Mouse (Mus musculus) T-helper 2 cell (primary cell): ENCODE measurements around the gene Pygo1.

Source experiments
- in situ Hi-C: fragments of 300-600 bp; cut with MboI, MseI; formaldehyde crosslinking; loops from one replicate; pipeline ENCODE4 v1.15.1; 2025; ENCODE audit warnings: high pct_unique_total_duplicates

Gene Pygo1

DNA sequence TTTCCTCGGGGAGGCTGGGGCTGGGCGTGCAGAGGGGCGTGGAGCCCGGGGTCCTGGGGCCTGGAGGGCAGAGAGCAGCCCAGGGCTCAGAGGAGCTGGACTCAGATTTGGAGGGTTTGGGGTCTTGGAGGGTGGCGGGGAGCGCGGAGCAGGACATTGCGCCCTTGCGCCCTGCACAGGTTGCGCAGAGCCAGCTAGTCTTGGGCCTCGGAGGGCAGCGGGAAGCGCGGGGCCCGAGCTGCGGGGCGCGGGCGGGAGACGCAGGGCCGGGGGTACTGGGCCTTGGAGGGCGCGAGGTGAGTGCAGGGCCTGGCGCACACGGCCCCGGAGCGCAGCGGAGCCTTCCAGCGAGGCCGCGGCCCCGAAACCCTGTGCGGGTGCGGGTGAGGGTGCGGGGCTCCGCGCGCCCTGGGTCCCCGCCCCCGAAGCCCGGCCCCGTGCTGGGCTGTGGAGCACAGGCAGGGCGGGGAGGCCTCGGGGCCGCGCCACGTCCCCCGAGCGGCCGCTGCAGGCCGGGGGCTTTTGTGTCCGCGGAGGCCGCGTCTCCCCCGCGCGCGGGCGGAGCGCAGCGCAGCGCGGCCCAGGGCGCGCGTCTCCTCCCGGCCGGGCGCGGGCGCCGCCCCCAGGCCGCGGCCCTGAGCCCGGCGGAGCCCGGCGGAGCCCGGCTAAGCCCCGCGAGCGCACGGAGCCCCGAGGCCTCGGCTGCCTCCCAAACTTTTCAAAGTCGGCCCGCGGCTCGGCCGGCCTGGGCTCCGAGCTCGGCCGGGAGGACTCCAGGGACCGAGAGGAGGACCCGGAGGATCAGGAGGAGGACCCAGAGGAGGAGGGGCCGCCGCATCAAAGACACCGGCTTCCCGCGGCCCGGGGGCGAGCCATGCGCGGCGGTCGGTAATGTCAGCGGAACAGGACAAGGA lies at the start of gene Pygo1:
Gene Pygo1, plus strand, starts transcription at position 625 of the 914 bp plus-strand sequence.
- in situ Hi-C loops = no loop called here

DNA sequence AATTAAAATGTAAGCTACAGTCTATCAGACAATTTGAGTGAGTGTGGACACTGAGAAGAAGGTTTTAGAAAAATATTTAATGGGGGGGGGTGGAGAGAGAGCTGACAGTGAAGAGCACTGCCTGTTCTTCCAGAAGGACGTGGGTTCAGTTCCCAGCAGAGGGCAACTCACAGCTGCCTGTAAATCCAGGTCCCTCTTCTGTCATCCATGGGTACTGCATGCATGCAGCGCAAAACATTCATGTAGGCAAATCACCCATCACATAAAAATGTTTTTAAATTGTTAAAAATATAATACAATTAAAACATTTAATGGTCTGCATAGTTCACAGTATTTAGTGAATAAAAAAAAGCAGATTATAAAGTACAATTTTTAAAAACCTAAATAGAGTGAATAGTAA lies 49.6 kb upstream of the Pygo1 start:
- in situ Hi-C loops = no loop called here

DNA sequence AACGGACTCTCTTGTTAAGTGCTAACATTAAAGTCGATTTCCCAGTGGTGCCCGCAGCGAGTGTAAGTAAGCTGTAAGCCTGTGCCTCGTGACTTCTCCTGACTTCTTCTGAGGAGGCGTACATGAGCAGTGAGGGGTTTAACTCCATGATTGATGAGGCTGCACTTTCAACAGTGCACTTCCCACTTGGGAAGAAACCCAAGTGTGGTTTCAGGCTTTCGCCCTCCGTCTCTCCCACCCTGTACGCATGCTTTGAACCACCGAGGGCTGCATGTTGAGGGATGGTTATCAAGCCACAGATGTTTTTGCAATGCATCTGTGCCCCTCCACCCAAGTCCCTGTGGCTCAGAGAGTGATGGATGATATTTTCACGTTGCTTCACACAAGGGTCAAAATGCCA lies 47.5 kb upstream of the Pygo1 start:
- in situ Hi-C loops = no loop called here

DNA sequence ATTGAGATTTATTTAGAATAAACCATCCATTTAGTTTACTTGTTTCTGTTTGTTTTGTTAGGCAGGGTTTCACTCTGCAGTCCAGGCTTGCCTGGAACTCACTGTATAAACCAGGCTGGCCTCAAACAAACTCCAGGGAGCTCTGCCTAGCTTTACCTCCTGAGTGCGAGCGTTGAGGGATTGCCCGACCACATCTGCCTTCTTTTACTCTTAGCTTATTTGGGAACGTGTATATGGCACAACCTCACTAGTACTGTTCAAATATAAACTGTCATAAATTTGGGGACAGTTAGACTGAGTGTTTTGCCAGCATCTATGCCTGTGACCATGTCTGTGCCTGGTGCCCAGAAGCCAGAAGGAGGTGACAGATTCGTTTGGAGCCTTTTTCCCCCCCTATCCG lies 46.8 kb upstream of the Pygo1 start:
- in situ Hi-C loops = no loop called here

DNA sequence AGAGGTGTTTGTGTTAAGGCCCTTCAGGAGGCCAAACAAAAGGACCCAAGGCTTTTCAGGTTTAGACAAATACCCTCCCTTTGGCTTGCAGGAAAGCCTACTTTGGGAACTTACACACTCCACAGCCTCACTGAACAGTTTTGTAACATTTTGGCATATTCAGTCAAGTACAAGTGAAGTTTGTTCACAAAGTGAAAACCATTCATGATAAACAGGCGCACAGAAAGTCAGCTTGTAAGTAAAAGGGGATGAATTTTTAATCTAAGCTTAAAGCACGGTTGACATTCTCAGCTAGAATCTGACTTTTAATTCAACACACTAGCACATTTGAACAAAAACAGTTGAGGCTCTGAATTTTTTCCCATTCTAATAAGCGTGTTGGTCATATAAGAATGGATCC lies 45.8 kb upstream of the Pygo1 start:
- in situ Hi-C loops = no loop called here

DNA sequence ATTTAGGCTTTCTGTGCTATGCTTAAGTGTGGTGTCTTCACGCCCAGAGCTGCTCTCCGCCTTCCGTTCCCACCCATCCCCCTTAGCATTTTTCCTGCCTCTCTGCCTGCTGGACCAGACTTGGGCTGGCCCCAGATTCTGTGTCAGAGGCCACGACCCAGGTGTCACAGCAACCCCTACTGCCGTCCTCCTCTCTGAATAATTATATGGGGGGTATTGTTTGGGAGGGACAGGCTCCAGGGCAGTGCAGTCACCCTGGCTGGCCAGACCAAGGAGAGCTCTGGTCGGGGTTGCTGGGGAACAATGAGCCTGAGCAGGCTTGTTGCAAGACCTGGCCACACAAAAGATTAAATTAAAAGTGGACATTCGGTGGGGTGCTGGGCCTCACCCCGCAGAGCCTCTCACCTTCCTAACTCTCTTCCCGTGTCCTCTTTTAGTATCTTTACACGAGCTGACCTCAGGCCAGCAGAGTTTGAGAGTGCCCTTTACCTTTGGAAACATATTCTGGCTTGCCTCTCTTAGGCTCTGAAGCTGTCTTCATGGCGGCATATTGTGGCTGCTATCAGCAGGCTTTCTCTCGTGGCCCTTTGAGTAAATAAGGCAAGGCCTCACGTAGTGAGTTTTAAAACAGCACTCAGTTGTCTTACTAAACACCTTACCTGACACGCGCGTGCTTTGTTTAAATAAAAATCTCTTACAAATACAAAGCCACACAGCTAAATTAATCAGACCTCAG lies 45.1 kb upstream of the Pygo1 start:
- in situ Hi-C loops = no loop called here

DNA sequence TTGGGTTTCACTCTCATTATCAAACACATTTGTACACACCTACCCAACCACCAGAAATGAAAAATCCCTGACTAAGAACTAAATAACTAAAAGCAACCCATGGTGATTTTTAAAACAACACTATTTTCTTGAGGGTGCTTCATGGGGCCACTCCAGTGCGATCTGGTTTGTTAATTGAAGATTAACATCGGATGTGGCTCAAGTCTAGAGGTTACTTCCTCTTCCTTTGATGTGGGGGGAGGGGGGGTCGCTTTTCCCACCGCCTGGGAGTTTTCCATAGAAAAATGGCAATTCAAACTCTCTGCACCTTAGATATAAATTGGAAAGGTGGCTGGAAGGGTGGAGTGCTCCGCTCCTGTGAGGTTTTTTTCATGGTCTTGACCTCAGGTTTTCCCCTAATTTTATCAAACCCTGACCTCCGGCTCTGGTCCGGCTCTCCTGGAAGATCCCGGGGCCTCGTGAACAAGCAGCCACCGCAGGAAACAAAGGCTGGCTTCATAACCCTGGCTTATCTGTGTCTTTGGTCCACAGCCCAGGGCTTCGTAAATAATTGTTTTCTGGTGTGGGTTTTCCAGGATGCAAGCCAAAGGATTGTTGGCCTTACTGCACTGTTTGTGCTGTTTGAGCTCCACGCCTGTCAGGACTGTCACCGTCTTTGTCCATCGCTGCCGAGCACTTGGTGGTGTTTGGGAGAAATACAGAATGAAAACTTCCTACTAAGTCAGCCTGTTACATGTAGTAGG lies 44.2 kb upstream of the Pygo1 start:
- in situ Hi-C loops = no loop called here

DNA sequence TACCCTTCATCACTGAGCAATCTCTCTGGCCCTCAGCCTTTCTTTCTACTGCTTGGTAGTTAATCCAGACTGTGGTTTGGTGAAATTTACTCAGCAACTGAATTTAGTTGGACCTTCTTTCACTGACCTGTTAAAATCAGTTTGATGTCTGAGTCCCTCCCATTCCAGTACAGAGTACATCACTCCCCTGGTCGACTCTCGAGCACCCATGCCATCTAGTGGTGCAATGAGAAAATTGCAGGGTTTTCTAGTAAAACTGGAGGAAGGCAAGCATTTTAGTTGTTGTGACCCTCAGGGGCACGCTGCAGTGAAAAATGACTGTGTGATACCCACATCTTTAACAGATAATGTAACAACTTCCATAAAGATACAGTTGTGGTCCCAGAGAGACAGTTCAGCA lies 41.5 kb upstream of the Pygo1 start:
- in situ Hi-C loops = no loop called here

DNA sequence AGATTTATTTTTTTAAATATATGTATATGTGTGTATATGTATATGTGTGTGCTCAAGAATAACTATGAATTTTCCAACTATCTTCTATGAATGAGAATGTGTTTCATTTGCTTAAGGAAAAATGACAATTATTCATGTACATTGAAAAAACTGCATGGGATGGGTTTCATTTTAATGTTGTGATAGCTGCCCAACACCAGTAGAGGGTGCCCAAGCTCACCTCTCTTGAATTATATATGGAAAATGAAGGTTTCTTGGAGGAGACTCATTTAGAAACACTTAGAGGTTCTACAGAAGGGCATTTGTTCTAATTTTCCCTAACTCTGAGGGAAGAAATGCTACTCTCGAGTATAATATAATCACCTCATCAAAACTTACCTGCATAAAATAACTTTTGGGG lies 35.7 kb upstream of the Pygo1 start:
- in situ Hi-C loops = loop anchor here (5.0 kb wide), 1 partner anchor 122 kb away; no protein-coding TSS in a partner anchor

DNA sequence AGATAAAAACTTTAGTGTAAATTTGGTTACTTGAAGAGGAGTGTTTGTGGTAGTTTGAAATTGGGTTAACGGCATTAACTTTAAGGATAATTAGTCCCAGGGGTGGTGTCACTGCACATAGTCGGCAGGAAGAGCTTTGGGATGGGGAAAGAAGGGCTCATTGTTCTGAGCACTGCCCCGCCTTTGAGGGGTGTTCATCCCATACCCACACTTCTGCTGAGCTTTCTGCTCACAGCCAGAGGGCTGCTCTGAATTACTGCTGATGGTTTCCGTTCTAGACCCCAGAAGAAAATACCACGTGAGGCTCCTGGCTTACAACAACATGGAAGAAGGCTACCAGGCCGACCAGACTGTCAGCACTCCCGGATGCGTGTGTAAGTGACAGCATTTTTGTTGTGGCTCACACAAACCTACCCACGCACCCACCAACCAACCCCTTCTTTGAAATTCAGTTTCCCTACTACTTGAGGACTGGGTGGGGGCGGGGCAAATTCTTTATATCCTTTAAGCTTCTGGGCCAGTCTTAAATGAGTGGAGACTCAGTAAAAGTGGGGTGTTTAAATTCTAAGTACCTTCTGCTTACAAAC lies 34.9 kb upstream of the Pygo1 start:
- in situ Hi-C loops = no loop called here

DNA sequence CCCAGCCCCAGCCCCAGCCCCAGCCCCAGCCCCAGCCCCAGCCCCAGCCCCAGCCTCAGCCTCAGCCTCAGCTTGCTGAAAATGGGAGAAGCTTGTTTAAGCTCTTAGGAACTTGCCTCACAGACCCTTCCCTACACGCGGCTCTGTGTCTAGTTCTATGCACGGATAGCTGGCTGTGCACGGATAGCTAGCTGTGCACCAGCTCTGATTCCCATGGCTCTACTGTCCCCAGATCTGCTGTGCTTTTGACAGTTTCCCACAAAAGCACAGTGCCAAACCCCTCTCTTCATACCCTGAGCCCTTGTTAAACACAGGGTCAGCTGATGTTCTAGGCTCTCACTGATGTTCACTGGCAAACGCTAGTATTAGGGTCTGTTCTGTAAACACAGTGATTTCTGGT lies 32.7 kb upstream of the Pygo1 start:
- in situ Hi-C loops = no loop called here

DNA sequence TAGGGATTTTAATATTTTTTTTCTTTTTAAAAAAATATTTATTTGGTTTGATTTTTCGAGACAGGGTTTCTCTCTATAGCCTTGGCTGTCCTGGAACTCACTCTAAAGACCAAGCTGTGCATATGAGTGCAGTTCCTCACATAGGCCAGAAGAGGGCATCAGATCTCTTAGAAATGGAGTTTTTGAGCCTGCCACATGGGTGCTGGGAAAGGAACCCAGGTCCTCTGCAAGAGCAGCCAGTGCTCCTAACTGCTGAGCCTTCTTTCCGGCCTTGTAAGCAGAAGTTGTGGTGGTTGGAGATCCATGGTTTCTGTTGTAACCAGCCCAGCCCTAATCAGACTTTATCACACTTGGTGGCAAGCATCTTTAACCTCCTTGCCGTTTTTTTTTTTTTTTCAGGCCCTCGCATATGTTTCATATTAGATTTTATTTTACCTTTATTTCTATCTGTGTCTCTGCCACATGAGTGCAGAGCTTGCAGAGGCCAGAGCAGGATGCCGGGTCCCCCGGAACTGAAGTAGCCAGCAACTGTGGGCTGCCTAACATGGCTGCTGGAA lies 30.6 kb upstream of the Pygo1 start:
- in situ Hi-C loops = no loop called here

DNA sequence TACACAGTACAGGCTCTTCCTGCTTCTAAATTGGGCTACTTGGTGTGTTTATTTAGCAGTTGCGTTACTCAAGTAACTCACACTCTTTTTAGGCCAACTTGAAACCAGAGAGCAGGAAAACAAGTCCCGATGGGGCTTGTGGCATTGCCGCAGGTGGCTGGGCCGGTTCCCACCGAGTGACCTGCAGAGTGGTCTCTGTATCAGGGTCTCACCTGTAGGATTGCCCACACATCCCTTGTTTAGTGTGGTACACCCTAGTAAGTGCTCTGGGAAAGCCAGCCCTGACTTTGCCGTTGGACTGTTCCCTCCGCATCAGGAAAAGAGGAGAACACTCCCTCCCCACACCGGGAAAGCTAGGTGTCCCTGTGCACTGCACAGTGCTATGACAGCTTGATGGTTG lies 23.4 kb upstream of the Pygo1 start:
- in situ Hi-C loops = no loop called here

DNA sequence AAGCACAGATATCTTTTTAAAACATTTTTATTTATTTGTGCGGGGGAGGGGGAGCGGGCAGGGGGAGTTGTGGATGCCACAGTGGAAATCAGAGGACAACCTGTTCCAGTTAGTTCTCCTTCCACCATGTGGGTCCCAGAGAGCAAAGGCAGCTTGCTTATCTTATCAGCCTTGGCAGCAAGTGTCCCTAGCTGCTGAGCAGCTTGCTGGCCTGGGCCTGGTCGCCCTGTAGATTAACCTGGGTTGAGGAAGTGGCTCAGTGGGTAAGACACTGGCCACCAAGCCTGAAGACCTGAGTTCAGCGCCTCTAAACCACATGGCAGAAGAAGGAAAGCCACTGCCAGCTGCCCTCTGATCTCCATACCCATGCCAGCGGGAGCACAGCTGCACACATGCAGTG lies 22.8 kb upstream of the Pygo1 start:
- in situ Hi-C loops = no loop called here

DNA sequence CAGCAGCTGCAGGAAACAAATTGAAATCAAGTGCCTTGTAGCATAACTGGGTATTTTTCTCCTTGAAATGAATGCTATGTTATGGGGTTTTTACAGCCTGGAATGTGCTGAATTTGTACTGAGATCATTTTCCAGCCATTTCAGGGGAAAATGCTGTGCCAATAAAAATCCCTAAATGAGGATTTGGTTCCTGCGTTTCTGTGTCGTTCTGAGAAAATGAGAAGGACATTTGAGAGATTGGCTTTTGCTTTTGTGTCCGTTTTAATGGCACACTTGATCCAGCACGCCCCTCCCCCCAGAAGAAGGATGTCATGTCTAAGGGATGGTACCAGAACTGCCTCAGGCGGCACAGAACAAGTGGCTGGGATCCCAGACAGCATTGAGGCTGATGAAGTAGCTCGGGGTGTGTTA lies 18.7 kb upstream of the Pygo1 start:
- in situ Hi-C loops = no loop called here

DNA sequence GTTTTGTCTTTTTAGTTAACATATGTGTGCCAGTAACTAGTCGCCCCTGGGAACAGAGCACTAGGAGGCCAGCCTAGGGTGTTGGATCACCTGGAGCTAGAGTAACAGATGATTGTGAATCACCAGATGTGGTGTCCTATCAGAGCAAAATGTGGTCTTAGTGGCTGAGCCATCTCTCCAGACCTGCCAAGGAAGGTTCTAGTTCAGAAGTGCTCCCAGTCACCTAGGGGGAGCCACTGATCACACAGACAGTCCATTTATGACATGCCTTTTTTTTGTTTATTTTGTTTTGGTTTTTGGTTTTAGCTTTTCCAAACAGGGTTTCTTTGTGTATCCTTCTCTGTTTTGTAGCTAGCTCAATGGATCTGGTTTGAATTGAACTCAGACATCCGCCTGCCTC lies 14.1 kb upstream of the Pygo1 start:
- in situ Hi-C loops = no loop called here

DNA sequence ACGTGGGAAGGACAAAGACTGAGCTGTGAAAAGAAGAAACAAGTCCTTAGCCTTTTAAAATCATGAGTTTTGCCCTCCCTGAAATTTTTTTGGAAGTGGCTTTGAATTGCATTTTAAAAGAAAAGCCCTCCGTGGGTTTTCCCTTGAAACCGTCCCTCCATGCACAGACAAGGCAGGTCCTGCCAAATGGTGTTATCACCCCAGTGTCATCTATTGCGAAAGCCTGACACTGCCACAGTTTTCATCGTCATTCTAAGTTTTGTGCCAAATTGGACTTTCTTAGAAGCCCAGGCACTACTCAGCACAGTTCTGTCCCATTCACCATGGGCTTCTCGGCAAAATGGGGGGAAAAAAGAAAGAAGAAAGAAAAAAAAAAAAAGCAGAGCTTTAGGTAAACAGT lies 11.9 kb upstream of the Pygo1 start:
- in situ Hi-C loops = no loop called here

DNA sequence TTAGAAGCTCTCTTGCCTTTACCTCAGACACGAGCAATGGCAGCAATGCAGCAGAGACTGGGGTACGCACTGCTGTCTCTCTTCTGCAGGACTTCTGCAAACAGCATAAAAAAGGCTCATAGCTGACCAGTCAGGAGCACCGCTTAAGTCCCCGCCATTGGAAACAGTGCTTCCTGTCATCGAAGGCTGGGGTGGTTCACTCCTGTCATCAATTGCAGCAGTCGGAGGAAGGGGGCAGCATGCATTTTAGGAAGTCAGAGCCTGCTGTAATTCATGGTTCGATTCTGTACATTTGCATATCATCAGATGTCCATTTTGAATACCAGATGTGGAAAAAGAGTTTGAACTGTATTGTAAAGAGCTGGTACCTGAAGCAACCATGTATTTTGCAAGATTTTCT lies 9.7 kb upstream of the Pygo1 start:
- in situ Hi-C loops = no loop called here

DNA sequence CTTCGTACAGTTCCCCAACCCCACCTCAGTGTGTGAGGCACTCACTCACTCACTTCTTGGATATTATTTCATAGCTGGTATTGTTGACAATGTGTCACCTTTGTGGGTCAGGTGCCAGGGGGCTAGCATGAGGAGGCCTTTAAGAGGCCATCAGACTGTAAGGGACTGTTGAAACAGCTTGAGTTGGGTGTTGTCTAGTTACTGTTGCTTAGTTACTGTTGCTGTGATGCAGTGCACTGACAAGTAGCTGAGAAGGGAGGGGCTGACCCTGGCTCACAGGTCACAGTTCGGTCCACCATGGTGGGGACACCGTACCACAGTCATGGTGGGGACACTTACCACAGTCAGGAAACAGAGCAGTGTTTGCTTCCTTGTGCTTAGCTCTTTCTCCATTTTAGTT lies 2.4 kb upstream of the Pygo1 start:
- in situ Hi-C loops = no loop called here

DNA sequence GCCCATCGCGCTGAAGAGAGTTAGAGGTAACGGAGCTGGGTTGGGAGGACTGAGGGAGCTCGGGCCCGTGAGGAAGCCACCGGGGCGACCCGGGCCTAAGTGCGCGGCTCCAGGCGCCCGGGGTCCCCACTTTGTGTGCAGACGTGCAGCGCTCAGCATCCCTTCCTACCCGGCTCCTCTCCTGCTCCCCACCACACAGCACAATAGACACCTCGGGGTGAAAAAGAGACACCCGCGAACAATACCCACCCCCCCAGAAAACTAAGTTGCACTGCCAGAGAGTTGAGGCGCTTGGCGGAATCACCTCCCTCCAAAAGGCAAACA lies 452 bp downstream of the Pygo1 start:
- in situ Hi-C loops = no loop called here

DNA sequence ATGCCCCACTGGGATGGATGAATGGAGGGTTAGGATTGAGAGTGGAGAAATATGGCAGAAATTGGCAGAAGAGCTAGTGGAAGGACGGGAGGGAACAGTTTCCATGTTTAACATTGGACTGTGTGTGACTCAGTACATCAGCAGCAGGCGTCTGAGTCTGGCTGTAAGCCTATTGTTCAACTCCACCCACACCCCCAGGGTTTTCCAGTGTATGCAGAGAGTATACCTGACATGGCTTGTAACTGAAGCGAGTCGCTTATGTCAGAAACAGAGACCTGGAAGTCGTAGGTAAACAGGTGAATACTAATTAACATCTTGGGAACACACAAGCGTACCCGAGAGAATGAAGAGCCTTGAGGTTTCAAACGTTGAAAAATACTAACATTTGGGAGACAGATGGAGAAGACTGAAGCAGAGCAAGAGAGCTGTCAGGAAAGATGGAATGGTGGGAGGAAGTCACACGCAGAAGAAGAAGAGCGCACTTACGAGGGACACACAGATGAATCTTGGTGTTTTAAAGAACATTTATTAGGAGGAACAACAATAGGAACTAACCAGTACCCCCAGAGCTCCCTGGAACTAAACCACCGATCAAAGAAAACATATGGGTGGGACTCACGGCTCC lies 5.8 kb downstream of the Pygo1 start:
- in situ Hi-C loops = no loop called here
